Mouse (Mus musculus): Measurements from ENCODE around the gene Edc3.

GRCm38 (mm10) chr9:57664616-57665015 lies 43.7 kb upstream of the Edc3 start:
- TF ChIP-seq GATA1 (IDR thresholded peaks at IDR 0.05; ENCODE audit: borderline replicate concordance, low read length): no peak
- no peak for TF ChIP-seq FLI1 (IDR thresholded peaks at IDR 0.05; ENCODE audit: low read length)
